Mouse (Mus musculus) v-Abl transformed pro-B cells (cell line): ENCODE data around the gene Tlx2.

Experiments
- in situ Hi-C, 2 experiments: fragments of 400-800 bp; cut with MboI; formaldehyde crosslinking; loops; one replicate each; pipeline ENCODE4 v1.15.1; 2025; ENCODE audit not compliant: unreplicated experiment in 2 of 2

Gene Tlx2

DNA sequence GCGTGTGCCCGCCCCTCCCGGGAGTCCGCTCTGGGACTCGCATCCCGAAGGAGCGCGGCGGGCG lies at the start of gene Tlx2:
TSS of gene Tlx2 (minus strand) at position 47 of the 64 bp plus-strand sequence.
- in situ Hi-C loops = no loop called here

GRCm38 (mm10) chr6:83119734-83120051 lies 49.6 kb upstream of the Tlx2 start:
- in situ Hi-C loops = loop anchor here (5.0 kb wide), 2 partner anchors 38 to 388 kb away; partner anchors contain the start of genes 1700003E16Rik (in 1 of the 2), Dguok (in 1 of the 2) and Wdr54 (in 1 of the 2)

DNA sequence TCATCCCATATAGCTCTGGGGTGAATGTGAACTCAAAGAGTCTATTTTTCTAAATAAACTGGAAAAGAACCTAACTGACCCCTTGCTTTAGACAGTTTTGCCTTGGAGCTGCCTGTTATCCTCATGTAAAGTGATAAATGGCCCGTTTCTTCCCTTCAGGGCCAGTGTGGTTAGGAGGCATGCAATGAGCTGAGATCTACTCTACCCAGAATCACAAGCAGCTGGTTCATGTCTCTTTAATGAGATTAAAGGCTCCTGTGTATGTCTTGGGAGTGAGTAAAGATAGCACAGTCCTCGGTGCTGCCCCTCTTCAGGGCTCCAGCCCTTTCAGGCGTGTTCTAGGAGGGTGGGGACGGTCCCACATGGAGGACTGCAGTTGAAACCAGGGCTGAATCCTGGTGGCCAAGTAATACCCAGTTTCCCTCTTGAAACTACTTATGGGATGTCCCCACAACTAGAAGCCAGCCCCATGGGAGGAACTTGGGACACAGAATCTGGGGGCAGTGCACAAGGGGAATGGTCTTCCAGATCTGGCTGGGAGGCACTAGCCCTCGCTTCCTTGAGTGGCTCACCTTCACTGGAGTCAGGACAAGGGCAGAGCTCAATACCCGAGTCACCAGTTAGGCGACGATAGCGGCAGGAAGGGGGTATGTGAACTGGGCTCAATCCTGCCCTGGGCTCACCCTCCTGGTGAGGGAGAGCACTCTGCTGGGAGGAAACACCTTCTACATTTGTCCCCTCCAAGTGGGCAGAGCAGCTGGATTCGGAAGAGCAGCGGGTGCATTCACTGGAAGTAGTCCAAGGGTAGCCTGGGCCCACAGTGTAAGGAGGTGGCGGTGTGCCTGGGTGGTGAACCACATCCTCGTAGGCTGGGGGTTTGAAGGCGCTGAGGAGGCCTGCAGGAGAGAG lies 49.0 kb upstream of the Tlx2 start:
- in situ Hi-C loops = loop anchor here in 1 of 2 experiments (5.0 kb wide), 1 partner anchor 38 kb away; the partner anchor contains the start of genes 1700003E16Rik and Wdr54

DNA sequence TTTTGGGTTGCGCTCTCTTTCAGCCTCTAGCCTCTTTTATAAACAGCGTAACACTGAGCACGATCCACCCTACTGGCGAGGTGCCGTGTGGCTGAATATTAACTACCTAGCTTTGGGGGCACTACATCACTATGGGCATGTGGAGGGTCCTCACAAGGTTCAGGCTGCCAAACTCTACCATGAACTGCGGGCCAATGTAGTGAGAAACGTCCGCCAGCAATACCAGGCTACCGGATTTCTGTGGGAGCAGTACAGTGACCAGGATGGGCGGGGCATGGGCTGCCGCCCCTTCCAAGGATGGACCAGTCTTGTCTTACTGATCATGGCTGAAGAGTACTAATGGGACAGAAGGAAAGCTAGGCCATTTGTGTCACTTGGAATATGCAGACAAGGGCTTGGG lies 48.3 kb upstream of the Tlx2 start:
- in situ Hi-C loops = loop anchor here in 1 of 2 experiments (5.0 kb wide), 1 partner anchor 39 kb away; the partner anchor contains the start of genes 1700003E16Rik and Wdr54

- in situ Hi-C loops = loop anchor here in 1 of 2 experiments (5.0 kb wide), 1 partner anchor 40 kb away; the partner anchor contains the start of genes 1700003E16Rik and Wdr54
These were observed 47.5 kb upstream of the Tlx2 start for GRCm38 (mm10) chr6:83117616-83118015.

GRCm38 (mm10) chr6:83117165-83117438 lies 47.0 kb upstream of the Tlx2 start:
- in situ Hi-C loops = loop anchor here in 1 of 2 experiments (5.0 kb wide), 1 partner anchor 40 kb away; the partner anchor contains the start of genes 1700003E16Rik and Wdr54

DNA sequence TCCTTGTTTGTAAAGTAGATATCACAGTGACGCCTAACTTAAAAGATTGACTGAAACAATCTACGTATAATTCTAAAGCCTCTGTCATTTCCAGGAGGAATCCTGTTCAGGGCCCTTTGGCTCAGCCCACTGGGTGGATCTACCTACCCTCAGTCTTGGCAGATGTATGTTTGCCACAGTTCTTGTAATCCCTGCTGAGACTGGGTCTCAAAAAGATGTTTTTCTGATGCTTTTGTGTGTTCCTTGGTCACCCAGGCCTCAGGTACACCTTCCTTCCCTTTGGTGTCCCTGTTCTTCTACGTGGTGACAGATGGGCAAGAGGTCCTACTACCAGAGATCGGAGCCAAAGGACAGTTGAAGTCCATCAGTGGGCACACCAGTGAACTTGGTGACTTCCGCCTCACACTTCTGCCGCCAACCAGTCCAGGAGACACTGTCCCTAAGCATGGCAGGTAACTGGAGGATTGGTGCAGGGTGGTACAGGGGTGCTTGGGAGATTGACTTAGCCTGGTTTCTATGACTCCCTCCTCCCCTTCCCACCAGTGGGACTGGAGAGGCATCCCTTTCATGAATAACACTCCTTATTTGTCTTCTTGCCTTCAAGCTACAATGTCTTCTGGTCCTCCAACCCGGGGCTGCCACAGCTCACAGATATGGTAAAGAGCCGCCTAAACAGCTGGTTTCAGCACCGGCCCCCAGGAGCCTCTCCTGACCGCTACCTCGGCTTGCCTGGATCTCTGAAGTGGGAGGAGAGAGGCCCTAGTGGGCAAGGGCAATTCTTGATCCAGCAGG lies 46.5 kb upstream of the Tlx2 start:
- in situ Hi-C loops = loop anchor here in 1 of 2 experiments (5.0 kb wide), 1 partner anchor 41 kb away; the partner anchor contains the start of genes 1700003E16Rik and Wdr54

DNA sequence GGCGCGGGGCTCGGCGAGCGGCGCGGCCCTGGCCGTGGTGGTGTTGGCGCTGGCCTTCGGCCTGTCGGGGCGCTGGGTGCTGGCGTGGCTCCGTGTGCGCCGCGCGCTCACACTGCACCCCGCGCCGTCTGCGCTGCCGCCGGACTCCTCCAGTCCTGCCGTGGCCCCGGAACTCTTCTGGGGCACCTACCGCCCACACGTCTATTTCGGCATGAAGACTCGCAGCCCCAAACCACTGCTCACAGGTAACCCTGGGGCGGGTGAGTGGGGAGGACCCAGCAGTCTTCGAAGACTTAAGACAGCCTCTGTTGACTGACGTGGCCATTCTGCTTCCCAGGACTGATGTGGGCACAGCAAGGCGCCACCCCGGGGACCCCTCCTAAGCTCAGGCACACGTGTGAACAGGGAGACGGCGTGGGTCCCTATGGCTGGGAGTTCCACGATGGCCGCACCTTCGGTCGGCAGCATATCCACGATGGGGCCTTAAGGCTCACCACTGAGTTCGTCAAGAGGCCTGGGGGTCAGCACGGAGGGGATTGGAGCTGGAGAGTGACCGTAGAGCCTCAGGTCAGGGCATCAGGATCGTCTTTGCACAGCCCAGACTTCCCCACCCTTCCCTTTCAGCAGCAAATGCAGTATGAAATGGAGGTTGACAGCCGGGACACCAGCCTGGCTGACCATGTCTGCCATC lies 45.7 kb upstream of the Tlx2 start:
- in situ Hi-C loops = loop anchor here in 1 of 2 experiments (5.0 kb wide), 1 partner anchor 41 kb away; the partner anchor contains the start of genes 1700003E16Rik and Wdr54

DNA sequence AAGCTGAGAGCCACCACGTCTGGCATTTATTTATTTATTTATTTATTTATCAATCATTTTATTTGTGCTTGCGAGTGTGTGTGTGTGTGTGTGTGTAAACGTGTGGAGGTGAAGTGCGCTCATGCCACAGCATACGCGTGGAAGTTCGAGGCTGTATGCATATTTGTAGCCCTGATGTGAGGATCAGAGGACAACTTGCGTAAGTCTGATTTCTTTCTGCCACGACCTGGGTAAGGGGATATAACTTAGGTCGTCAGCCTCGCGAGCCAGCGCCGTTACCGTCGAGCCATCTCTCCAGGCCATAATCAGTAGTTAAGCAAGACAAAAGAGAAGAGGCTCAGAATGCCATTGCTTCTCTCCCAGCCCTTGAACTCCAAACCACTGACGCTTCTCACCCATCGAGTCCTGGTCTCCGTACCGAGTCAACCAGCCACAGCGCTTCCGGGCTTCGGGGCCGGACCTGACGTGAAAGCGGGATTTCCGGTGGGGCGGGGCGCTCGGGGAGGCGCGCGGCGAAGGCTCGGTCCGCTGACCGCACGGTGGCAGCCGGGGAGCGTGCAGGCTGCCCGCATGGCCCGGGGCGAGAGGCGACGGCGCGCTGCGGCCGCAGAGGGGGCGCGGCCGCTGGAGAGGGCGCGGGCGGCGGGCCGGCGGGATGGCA lies 45.0 kb upstream of the Tlx2 start, which contains the start of gene Mogs:
TSS of gene Mogs (plus strand) at position 486 of the 661 bp plus-strand sequence.
- in situ Hi-C loops = loop anchor here in 1 of 2 experiments (5.0 kb wide), 1 partner anchor 42 kb away; the partner anchor contains the start of genes 1700003E16Rik and Wdr54

DNA sequence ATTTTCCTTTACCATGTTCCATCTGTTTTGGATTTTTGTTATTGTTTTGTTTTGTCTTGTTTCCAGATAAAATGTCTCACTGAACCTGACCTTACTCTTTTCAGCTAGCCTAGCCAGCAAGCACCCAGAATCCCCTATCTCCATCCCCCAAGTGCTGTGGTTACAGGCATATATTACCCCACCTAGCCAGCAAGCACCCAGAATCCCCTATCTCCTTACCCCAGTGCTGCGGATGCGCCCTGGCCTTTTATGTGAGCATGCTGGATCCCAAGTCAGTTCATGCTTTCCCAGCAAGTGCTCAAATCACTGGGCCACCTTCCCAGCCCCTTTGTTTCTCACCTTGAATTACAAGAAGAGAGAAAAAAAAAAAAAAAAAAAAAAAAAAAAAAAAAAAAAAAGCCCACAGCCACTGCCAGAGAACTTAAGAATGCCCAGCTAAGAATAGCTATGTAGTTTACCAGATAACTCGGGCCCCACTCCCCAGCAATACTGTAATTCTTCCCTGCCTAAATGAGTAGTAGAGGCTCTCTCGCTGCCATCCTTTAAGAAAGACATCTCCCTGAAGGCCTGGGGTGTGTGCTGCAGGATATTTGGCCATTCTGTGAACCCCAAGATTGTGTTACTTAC lies 41.5 kb upstream of the Tlx2 start:
- in situ Hi-C loops = no loop called here

DNA sequence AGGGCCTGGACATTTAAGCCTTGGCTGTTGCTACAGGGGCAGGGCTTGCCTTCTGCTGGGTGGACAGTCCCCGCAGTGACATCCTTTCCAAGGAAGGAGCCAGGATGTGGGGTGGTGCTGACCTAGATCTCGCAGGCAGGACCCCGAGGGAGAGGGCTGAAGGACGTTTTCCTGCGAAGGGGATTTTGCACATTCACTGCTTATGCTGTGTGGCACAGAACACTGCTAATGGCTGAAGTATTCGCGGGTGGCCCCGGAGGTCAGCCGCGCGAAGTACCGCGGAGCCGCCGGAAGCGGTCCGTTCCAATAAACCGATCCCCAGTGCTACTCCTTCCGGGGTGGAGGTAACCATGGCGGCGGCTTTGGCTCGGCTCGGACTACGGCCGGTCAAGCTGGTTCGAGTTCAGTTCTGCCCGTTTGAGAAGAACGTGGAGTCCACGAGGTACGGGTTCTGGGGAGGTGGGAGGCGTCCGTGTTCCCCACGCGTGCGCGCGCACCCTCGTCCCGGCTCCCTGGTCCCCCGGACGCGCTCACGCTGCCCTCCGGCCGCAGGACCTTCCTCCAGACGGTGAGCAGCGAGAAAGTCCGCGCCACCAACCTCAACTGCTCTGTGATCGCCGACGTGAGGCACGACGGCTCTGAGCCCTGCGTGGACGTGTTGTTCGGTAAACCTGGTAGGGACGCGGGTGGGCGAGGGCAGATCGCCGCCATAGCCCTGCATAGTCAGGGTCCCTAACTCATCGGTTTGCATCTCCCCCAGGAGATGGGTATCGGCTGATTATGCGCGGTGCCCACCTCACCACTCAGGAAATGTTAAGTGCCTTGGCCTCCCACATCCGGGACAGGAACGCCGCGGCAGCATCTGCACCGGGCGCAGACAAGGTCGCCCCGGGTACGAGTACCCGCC lies 38.9 kb upstream of the Tlx2 start, which contains the start of gene Mrpl53:
TSS of gene Mrpl53 (plus strand) at position 279 of the 907 bp plus-strand sequence.
- in situ Hi-C loops = loop anchor here (5.0 to 10.0 kb wide), 6 partner anchors 46 to 396 kb away; partner anchors contain the start of genes 1700003E16Rik (in 1 of the 2), Dguok (in 1 of the 2), Mob1a (in 1 of the 2) and Mthfd2 (in 1 of the 2)

DNA sequence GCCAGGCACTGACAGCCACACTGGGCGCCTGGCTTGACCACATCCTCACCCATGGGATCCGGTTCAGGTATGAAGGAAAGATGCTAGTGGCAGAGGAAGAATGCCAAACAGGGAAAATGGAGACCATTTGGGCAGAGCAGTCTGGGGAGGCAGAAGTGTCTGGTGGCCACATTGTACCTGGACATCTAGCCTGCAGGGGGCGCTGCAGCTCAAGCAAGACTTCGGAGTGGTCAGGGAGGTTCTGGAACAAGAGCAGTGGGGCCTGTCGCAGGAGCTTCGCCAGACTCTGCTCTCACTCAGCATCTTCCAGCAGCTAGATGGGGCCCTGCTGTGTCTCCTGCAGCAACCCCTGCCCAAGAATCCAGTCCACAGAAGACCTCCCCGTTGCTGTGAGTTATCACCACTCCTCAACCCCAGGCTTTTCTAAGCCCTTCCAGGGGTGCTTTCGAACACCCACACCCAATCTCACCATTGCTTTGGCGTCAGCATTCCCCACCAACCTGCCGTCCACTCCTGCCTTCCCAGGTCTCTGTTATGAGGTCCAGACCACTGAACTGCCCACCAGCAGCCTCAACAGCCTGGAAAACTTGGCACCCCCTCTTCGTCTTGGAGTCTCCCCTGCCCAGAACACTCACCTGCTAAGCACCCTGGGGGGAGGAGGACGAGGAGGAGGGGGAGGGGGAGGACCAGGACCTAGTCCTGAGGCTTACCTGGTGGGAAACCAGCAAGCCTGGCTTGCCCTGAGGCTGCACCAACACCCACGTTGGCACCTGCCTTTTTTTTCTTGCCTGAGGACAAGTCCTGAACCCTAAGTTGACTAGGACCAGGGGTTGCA lies 37.7 kb upstream of the Tlx2 start:
- in situ Hi-C loops = loop anchor here (5.0 to 10.0 kb wide), 6 partner anchors 47 to 397 kb away; partner anchors contain the start of genes 1700003E16Rik (in 1 of the 2), Dguok (in 1 of the 2), Mob1a (in 1 of the 2) and Mthfd2 (in 1 of the 2)

DNA sequence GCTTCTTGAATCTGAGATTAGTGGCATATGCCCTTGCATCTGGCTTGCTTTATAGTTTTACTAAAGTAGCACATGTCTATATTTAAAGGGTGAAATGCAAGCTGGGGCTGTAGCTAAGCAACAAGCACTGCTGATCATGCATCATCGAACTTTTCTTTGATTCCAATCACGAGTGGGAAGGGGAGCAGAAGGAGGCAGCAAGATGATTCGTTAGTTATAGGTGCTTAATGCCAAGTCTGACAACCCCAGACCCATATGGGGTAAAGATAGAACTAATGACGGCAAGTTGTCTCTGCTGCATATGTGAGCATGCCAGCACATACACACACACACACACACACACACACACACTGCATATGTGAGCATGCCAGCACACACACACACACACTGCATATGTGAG lies 34.1 kb upstream of the Tlx2 start:
- in situ Hi-C loops = loop anchor here (5.0 to 10.0 kb wide), 6 partner anchors 51 to 401 kb away; partner anchors contain the start of genes 1700003E16Rik (in 1 of the 2), Dguok (in 1 of the 2), Mob1a (in 1 of the 2) and Mthfd2 (in 1 of the 2)

DNA sequence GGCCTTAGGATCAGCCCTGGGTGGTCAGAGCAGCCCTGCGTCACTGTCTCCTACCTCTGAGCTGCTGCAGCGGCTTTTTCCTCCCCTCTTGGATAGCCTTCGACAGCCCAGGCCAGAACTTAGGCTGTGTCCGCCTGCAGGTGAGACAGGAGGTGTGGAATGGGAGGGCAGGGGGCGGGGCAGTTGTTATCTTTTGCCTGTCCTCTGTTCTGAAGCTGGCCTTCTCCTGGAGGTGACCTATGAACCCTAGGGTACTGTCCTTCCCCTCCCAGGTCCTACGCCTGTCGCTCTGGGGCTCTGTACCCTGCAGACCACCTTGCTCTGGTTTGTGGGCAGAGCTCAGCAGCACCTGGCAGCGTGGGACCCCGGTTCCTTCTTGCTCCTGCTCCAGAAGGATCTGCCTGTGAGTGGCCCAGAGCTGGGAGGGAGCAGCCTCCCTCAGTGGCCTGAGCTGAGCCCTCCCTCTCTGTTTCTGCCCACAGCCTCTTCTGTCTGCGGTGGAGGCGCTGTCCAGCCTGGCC lies 33.1 kb upstream of the Tlx2 start:
- in situ Hi-C loops = loop anchor here (5.0 to 10.0 kb wide), 6 partner anchors 52 to 402 kb away; partner anchors contain the start of genes 1700003E16Rik (in 1 of the 2), Dguok (in 1 of the 2), Mob1a (in 1 of the 2) and Mthfd2 (in 1 of the 2)

- in situ Hi-C loops = loop anchor here (5.0 to 10.0 kb wide), 6 partner anchors 53 to 403 kb away; partner anchors contain the start of genes 1700003E16Rik (in 1 of the 2), Dguok (in 1 of the 2), Mob1a (in 1 of the 2) and Mthfd2 (in 1 of the 2)
These were observed 31.8 kb upstream of the Tlx2 start for GRCm38 (mm10) chr6:83101688-83102556.

GRCm38 (mm10) chr6:83101316-83101687 lies 31.2 kb upstream of the Tlx2 start, which contains the start of the genes Ccdc142 and Gm42688:
TSS of gene Ccdc142 (plus strand) at chr6:83101601.
TSS of gene Gm42688 (plus strand) at chr6:83101617.
- in situ Hi-C loops = loop anchor here (5.0 to 10.0 kb wide), 6 partner anchors 53 to 403 kb away; partner anchors contain the start of genes 1700003E16Rik (in 1 of the 2), Dguok (in 1 of the 2), Mob1a (in 1 of the 2) and Mthfd2 (in 1 of the 2)
